Mouse (Mus musculus): Measurements from ENCODE around the gene Pou4f1. TPM values are rescaled to one million over a fixed set of nuclear protein-coding genes. Genes with fewer than 3 reads are reported as not detected.
"Not testable (repeated sequence)": the region's sequence is repeated elsewhere in the genome, so short reads cannot be mapped to it uniquely, and the experiment has no call there.

Gene Pou4f1
- polyA plus RNA-seq (2014; fragmentation: Nextera tagmentation; extraction: Ambion mirVana) = 0.43 and 0.57 TPM in 2 replicates

- Histone ChIP-seq H3K4me1 (ENCODE audit: control insufficient read depth, insufficient read depth, low read length) (peaks cover 8% of the 10 kb centered on the region), H3K4me3 (ENCODE audit: low read depth, low read length) (peak within 1 kb of the TSS; percentile 34), H3K4me2 (ENCODE audit: low read depth, severe bottlenecking) (peak within 1 kb of the TSS; percentile 79), H3K27ac (replicated peaks; ENCODE audit: low read depth, low read length) (no peak within 1 kb of the TSS), H3K27me3 (ENCODE audit: control insufficient read depth, insufficient read depth, low read length) (peaks cover 93% of the 10 kb centered on the region), H3K9ac (ENCODE audit: low read length) (peak within 1 kb of the TSS; percentile 43), H3K36me3 (ENCODE audit: control insufficient read depth, insufficient read depth, low read length) (no peaks in the 10 kb centered on the region), H3K9me3 (ENCODE audit: control insufficient read depth, low read length) (no peaks in the 10 kb centered on the region)
- ATAC-seq (ENCODE audit: insufficient number of reproducible peaks, low FRiP score, low TSS enrichment, low read depth) = peak; percentile 84
- under 1% methylated on average over 39 of the region's 62 CpGs for WGBS
- DNase-seq (ENCODE audit: low spot score) = peak; percentile 81
Measured at GRCm38 (mm10) chr14:104467966-104468622, at the start of gene Pou4f1. TSS of gene Pou4f1 (minus strand) at chr14:104467999.

GRCm38 (mm10) chr14:104511664-104512063 is 43.9 kb upstream of the Pou4f1 start:
- no peaks in the 10 kb centered on the region; the same call in 1 of the 2 replicates for H3K36me3 ChIP-seq (ENCODE audit: control insufficient read depth, insufficient read depth, low read length)
- no peak overlapping the region for H3K4me2 ChIP-seq (ENCODE audit: low read depth, severe bottlenecking)
- ATAC-seq (ENCODE audit: insufficient number of reproducible peaks, low FRiP score, low TSS enrichment, low read depth) (no peak), DNase-seq (ENCODE audit: low spot score) (no peak)
- H3K27ac ChIP-seq (replicated peaks; ENCODE audit: low read depth, low read length) = no peak overlapping the region
- H3K4me3 ChIP-seq (ENCODE audit: low read depth, low read length) = no peak overlapping the region
- H3K9ac ChIP-seq (ENCODE audit: low read length) = no peak overlapping the region
- H3K9me3 ChIP-seq (ENCODE audit: control insufficient read depth, low read length) = no peaks in the 10 kb centered on the region
- 71% methylated on average over 1 of the region's 1 CpGs for WGBS
- no peaks in the 10 kb centered on the region for H3K27me3 ChIP-seq (ENCODE audit: control insufficient read depth, insufficient read depth, low read length)
- H3K4me1 ChIP-seq (ENCODE audit: control insufficient read depth, insufficient read depth, low read length) = no peaks in the 10 kb centered on the region

GRCm38 (mm10) chr14:104502761-104503160 is 35.0 kb upstream of the Pou4f1 start:
- not testable (repeated sequence) for DNase-seq (ENCODE audit: low spot score); H3K27me3 ChIP-seq (ENCODE audit: control insufficient read depth, insufficient read depth, low read length); ATAC-seq (ENCODE audit: insufficient number of reproducible peaks, low FRiP score, low TSS enrichment, low read depth); H3K9me3 ChIP-seq (ENCODE audit: control insufficient read depth, low read length); H3K4me3 ChIP-seq (ENCODE audit: low read depth, low read length); H3K36me3 ChIP-seq (ENCODE audit: control insufficient read depth, insufficient read depth, low read length); H3K4me2 ChIP-seq (ENCODE audit: low read depth, severe bottlenecking); H3K9ac ChIP-seq (ENCODE audit: low read length); H3K4me1 ChIP-seq (ENCODE audit: control insufficient read depth, insufficient read depth, low read length); H3K27ac ChIP-seq (replicated peaks; ENCODE audit: low read depth, low read length)
- 86% methylated on average over 3 of the region's 3 CpGs for WGBS

- H3K27ac ChIP-seq (replicated peaks; ENCODE audit: low read depth, low read length) = no peak overlapping the region
Measured at GRCm38 (mm10) chr14:104479751-104480150, 12.0 kb upstream of the Pou4f1 start.

GRCm38 (mm10) chr14:104478593-104478992 is 10.8 kb upstream of the Pou4f1 start:
- WGBS = 87% methylated on average over 5 of the region's 5 CpGs
- H3K4me1 ChIP-seq (ENCODE audit: control insufficient read depth, insufficient read depth, low read length) = no peaks in the 10 kb centered on the region; the same call in 1 of the 2 replicates
- H3K27me3 ChIP-seq (ENCODE audit: control insufficient read depth, insufficient read depth, low read length) = peaks cover 11% of the 10 kb centered on the region
- DNase-seq (ENCODE audit: low spot score) = no peak
- peaks cover 2% of the 10 kb centered on the region; the same call in 1 of the 2 replicates for H3K36me3 ChIP-seq (ENCODE audit: control insufficient read depth, insufficient read depth, low read length)
- no peak overlapping the region for H3K4me3 ChIP-seq (ENCODE audit: low read depth, low read length)
- H3K9ac ChIP-seq (ENCODE audit: low read length) = no peak overlapping the region
- no peak for ATAC-seq (ENCODE audit: insufficient number of reproducible peaks, low FRiP score, low TSS enrichment, low read depth)
- H3K4me2 ChIP-seq (ENCODE audit: low read depth, severe bottlenecking) = no peak overlapping the region
- H3K9me3 ChIP-seq (ENCODE audit: control insufficient read depth, low read length) = no peaks in the 10 kb centered on the region
- no peak overlapping the region for H3K27ac ChIP-seq (replicated peaks; ENCODE audit: low read depth, low read length)

More at GRCm38 (mm10) chr14:104479751-104480150, 12.0 kb upstream of the Pou4f1 start:
- Histone ChIP-seq H3K36me3 (ENCODE audit: control insufficient read depth, insufficient read depth, low read length) (peaks cover 2% of the 10 kb centered on the region; the same call in 1 of the 2 replicates), H3K27me3 (ENCODE audit: control insufficient read depth, insufficient read depth, low read length) (no peaks in the 10 kb centered on the region; the same call in 1 of the 2 replicates), H3K9me3 (ENCODE audit: control insufficient read depth, low read length) (no peaks in the 10 kb centered on the region), H3K4me2 (ENCODE audit: low read depth, severe bottlenecking) (no peak overlapping the region), H3K9ac (ENCODE audit: low read length) (no peak overlapping the region), H3K4me1 (ENCODE audit: control insufficient read depth, insufficient read depth, low read length) (no peaks in the 10 kb centered on the region), H3K4me3 (ENCODE audit: low read depth, low read length) (no peak overlapping the region)
- 91% methylated on average over 8 of the region's 8 CpGs for WGBS
- ATAC-seq (ENCODE audit: insufficient number of reproducible peaks, low FRiP score, low TSS enrichment, low read depth) = no peak
- DNase-seq (ENCODE audit: low spot score) = no peak

- WGBS = 95% methylated on average over 8 of the region's 8 CpGs
- Histone ChIP-seq H3K36me3 (ENCODE audit: control insufficient read depth, insufficient read depth, low read length) (peaks cover 2% of the 10 kb centered on the region; the same call in 1 of the 2 replicates), H3K27ac (replicated peaks; ENCODE audit: low read depth, low read length) (no peak overlapping the region), H3K4me2 (ENCODE audit: low read depth, severe bottlenecking) (no peak overlapping the region), H3K4me1 (ENCODE audit: control insufficient read depth, insufficient read depth, low read length) (peaks cover 5% of the 10 kb centered on the region; the same call in 1 of the 2 replicates), H3K4me3 (ENCODE audit: low read depth, low read length) (no peak overlapping the region), H3K9me3 (ENCODE audit: control insufficient read depth, low read length) (no peaks in the 10 kb centered on the region), H3K27me3 (ENCODE audit: control insufficient read depth, insufficient read depth, low read length) (peaks cover 19% of the 10 kb centered on the region), H3K9ac (ENCODE audit: low read length) (no peak overlapping the region)
- ATAC-seq (ENCODE audit: insufficient number of reproducible peaks, low FRiP score, low TSS enrichment, low read depth) (no peak), DNase-seq (ENCODE audit: low spot score) (no peak)
Measured at GRCm38 (mm10) chr14:104477616-104478015, 9.8 kb upstream of the Pou4f1 start.

- H3K27ac ChIP-seq (replicated peaks; ENCODE audit: low read depth, low read length) = no peak overlapping the region
- peaks cover 39% of the 10 kb centered on the region for H3K27me3 ChIP-seq (ENCODE audit: control insufficient read depth, insufficient read depth, low read length)
- no peak overlapping the region for H3K4me2 ChIP-seq (ENCODE audit: low read depth, severe bottlenecking)
- H3K9ac ChIP-seq (ENCODE audit: low read length) = no peak overlapping the region
- peaks cover 5% of the 10 kb centered on the region; the same call in 1 of the 2 replicates for H3K4me1 ChIP-seq (ENCODE audit: control insufficient read depth, insufficient read depth, low read length)
- no peak overlapping the region for H3K4me3 ChIP-seq (ENCODE audit: low read depth, low read length)
- H3K9me3 ChIP-seq (ENCODE audit: control insufficient read depth, low read length) = no peaks in the 10 kb centered on the region
- DNase-seq (ENCODE audit: low spot score) (no peak), ATAC-seq (ENCODE audit: insufficient number of reproducible peaks, low FRiP score, low TSS enrichment, low read depth) (no peak)
- WGBS = 67% methylated on average over 1 of the region's 1 CpGs
- H3K36me3 ChIP-seq (ENCODE audit: control insufficient read depth, insufficient read depth, low read length) = peaks cover 2% of the 10 kb centered on the region; the same call in 1 of the 2 replicates
Measured at GRCm38 (mm10) chr14:104475438-104475837, 7.6 kb upstream of the Pou4f1 start.

- DNase-seq (ENCODE audit: low spot score) (no peak), ATAC-seq (ENCODE audit: insufficient number of reproducible peaks, low FRiP score, low TSS enrichment, low read depth) (no peak)
- H3K4me1 ChIP-seq (ENCODE audit: control insufficient read depth, insufficient read depth, low read length) = peaks cover 8% of the 10 kb centered on the region
- no peak overlapping the region for H3K27ac ChIP-seq (replicated peaks; ENCODE audit: low read depth, low read length)
- no peak overlapping the region for H3K9ac ChIP-seq (ENCODE audit: low read length)
- no peak overlapping the region for H3K4me3 ChIP-seq (ENCODE audit: low read depth, low read length)
- no peaks in the 10 kb centered on the region for H3K9me3 ChIP-seq (ENCODE audit: control insufficient read depth, low read length)
- no peaks in the 10 kb centered on the region for H3K36me3 ChIP-seq (ENCODE audit: control insufficient read depth, insufficient read depth, low read length)
- WGBS = 11% methylated on average over 6 of the region's 6 CpGs
- H3K4me2 ChIP-seq (ENCODE audit: low read depth, severe bottlenecking) = no peak overlapping the region
- peaks cover 91% of the 10 kb centered on the region for H3K27me3 ChIP-seq (ENCODE audit: control insufficient read depth, insufficient read depth, low read length)
Measured at GRCm38 (mm10) chr14:104468623-104468970, 798 bp upstream of the Pou4f1 start.

Data from limb, embryonic 11.5 days (tissue).